Mouse (Mus musculus): ENCODE measurements around the gene 9530077C05Rik. TPM values are rescaled to one million over a fixed set of nuclear protein-coding genes. Genes with fewer than 3 reads are reported as not detected.

Gene 9530077C05Rik
- total and polyA plus RNA-seq, 2 experiments = 0.07 to 0.18 TPM

DNA sequence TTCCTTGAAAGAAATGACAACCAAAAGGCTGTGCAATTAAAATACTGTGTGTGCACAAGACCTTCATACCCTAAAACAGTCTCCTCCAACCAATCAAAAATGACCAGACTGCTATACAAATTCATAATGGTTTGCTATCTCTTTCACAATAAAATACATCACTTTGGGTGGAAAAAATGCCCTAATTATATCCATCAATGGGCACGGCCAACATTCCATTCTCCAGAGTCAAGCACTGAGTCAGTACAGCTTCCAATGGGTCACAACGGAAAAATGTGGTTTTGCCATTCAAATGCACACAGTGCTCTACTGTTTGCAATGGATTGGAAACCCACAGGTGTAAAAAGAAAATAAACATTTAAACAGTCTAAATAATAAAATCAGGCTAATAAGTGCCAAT is 25.4 kb upstream of the 9530077C05Rik start:
- Histone ChIP-seq H3K9ac (ENCODE audit: low read depth, low read length) (no peak overlapping the region), H3K27me3 (ENCODE audit: control insufficient read depth, insufficient read depth, low read length) (no peaks in the 10 kb centered on the region), H3K4me1 (ENCODE audit: control insufficient read depth, insufficient read depth, low read length) (peaks cover 3% of the 10 kb centered on the region; the same call in 1 of the 2 replicates), H3K79me2 (ENCODE audit: control insufficient read depth, insufficient read depth, low read length) (peaks cover 11% of the 10 kb centered on the region; the same call in 1 of the 2 replicates), H3K36me3 (ENCODE audit: control insufficient read depth, insufficient read depth, low read length) (no peaks in the 10 kb centered on the region), H3K4me3 (ENCODE audit: insufficient read depth, low read depth, low read length) (no peak overlapping the region), H3K27ac (replicated peaks; ENCODE audit: insufficient read depth, low read depth, low read length) (no peak overlapping the region)
- TF ChIP-seq POLR2A (IDR thresholded peaks at IDR 0.05; ENCODE audit: extremely low read depth, insufficient read depth, low read length) (no peak), CTCF (IDR thresholded peaks at IDR 0.05; ENCODE audit: low read depth, low read length) (no peak)
- 84% methylated on average over 2 of the region's 2 CpGs for WGBS
- DNase-seq (ENCODE audit: extremely low read depth, low read depth, low spot score) = no peak

DNA sequence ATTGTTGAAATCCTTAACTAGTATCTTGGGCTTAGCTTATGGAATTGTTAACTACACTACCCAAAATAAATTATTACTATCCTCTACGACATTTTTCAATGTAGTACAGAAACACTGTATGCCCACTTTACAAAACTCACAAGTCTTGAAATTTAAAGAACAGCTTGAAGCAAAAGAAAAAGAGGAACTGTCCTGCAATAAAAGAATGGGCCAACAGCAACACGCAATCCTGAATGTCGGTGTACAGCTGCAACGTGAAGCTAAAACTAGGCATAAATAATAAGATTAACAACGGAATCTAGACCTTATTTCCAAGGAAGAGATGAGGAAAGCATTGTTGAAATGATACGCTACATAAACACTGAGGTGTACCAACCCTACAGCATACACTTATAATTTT is 23.4 kb upstream of the 9530077C05Rik start:
- Histone ChIP-seq H3K36me3 (ENCODE audit: control insufficient read depth, insufficient read depth, low read length) (no peaks in the 10 kb centered on the region), H3K27me3 (ENCODE audit: control insufficient read depth, insufficient read depth, low read length) (no peaks in the 10 kb centered on the region), H3K4me3 (ENCODE audit: insufficient read depth, low read depth, low read length) (peak overlapping the region; percentile 83; the same call in 1 of the 2 replicates), H3K79me2 (ENCODE audit: control insufficient read depth, insufficient read depth, low read length) (peaks cover 9% of the 10 kb centered on the region; the same call in 1 of the 2 replicates), H3K9ac (ENCODE audit: low read depth, low read length) (no peak overlapping the region), H3K4me1 (ENCODE audit: control insufficient read depth, insufficient read depth, low read length) (peaks cover 3% of the 10 kb centered on the region; the same call in 1 of the 2 replicates), H3K27ac (replicated peaks; ENCODE audit: insufficient read depth, low read depth, low read length) (no peak overlapping the region)
- WGBS = 43% methylated on average over 6 of the region's 6 CpGs
- TF ChIP-seq CTCF (IDR thresholded peaks at IDR 0.05; ENCODE audit: low read depth, low read length) = no peak
- TF ChIP-seq POLR2A (IDR thresholded peaks at IDR 0.05; ENCODE audit: extremely low read depth, insufficient read depth, low read length) = no peak
- no peak for DNase-seq (ENCODE audit: extremely low read depth, low read depth, low spot score)

DNA sequence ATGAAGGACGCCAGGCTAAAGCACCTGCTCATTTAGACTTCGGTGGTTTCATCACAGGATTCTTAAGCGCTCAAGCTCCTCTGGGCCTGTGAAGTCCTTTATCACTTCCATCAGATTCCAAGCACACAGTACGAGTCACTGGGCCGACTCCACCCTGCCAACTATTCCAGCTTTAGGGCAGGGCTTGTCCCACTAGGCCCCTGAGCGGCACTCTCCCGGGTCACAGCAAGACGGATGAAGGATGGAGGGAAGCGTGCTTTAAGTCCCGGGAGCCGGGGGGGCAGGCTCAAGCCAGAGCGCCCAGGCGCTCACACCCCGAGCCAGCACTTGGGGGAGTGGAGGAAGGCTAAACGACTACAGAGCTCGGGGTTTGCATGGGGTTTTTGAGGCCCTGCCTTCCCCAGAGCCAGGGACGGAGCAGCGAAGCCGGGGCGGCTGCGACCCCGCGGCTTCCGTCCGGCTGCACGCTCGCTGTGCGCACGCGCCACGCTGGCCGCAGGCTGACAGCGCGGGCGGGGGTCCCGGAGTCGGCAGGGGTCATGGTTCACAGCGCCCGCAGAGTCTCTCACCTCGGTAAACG is 22.8 kb upstream of the 9530077C05Rik start:
- peak overlapping the region; percentile 83 for H3K4me3 ChIP-seq (ENCODE audit: insufficient read depth, low read depth, low read length)
- 2% methylated on average over 41 of the region's 41 CpGs for whole genome bisulfite sequencing
- H3K79me2 ChIP-seq (ENCODE audit: control insufficient read depth, insufficient read depth, low read length) = peaks cover 5% of the 10 kb centered on the region; the same call in 1 of the 2 replicates
- no peaks in the 10 kb centered on the region for H3K36me3 ChIP-seq (ENCODE audit: control insufficient read depth, insufficient read depth, low read length)
- peaks cover 3% of the 10 kb centered on the region; the same call in 1 of the 2 replicates for H3K4me1 ChIP-seq (ENCODE audit: control insufficient read depth, insufficient read depth, low read length)
- peak overlapping the region; percentile 24 for H3K9ac ChIP-seq (ENCODE audit: low read depth, low read length)
- no peaks in the 10 kb centered on the region for H3K27me3 ChIP-seq (ENCODE audit: control insufficient read depth, insufficient read depth, low read length)
- TF ChIP-seq POLR2A (IDR thresholded peaks at IDR 0.05; ENCODE audit: extremely low read depth, insufficient read depth, low read length) = no peak
- TF ChIP-seq CTCF (IDR thresholded peaks at IDR 0.05; ENCODE audit: low read depth, low read length) = no peak
- DNase-seq (ENCODE audit: extremely low read depth, low read depth, low spot score) = no peak
- no peak overlapping the region for H3K27ac ChIP-seq (replicated peaks; ENCODE audit: insufficient read depth, low read depth, low read length)

DNA sequence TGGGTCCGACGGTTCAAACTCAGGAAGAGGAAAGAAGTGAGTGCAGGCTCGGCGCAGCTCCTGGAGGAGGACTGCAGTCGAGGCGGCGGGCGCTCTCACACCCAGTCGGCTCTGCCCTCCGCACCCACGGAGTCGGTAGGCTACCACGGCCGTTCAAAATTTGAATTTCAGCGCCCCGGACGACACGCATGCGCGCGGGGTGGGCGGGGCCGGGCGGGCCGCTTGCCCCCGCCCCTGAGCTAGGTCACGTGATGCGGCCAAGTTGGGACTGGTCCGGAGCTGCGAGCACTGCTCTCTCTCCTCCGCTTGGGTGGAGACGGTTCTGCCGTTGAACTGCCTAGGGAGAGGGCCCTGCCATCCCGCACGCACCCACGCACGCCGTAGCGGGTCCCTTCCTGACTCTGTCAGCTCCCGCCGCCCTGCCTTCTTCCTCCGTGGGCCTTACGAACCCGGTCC is 22.3 kb upstream of the 9530077C05Rik start, which contains the start of gene Anln:
Gene Anln, minus strand, starts transcription at position 168 of the 456 bp plus-strand sequence.
- WGBS = under 1% methylated on average over 43 of the region's 44 CpGs
- peak; percentile 68 for DNase-seq (ENCODE audit: extremely low read depth, low read depth, low spot score)
- Histone ChIP-seq H3K27me3 (ENCODE audit: control insufficient read depth, insufficient read depth, low read length) (no peaks in the 10 kb centered on the region), H3K9ac (ENCODE audit: low read depth, low read length) (peak within 1 kb of the TSS; percentile 89), H3K79me2 (ENCODE audit: control insufficient read depth, insufficient read depth, low read length) (peaks cover 5% of the 10 kb centered on the region; the same call in 1 of the 2 replicates), H3K27ac (replicated peaks; ENCODE audit: insufficient read depth, low read depth, low read length) (peak within 1 kb of the TSS; percentile 30), H3K4me1 (ENCODE audit: control insufficient read depth, insufficient read depth, low read length) (peaks cover 3% of the 10 kb centered on the region; the same call in 1 of the 2 replicates), H3K4me3 (ENCODE audit: insufficient read depth, low read depth, low read length) (peak within 1 kb of the TSS; percentile 83), H3K36me3 (ENCODE audit: control insufficient read depth, insufficient read depth, low read length) (no peaks in the 10 kb centered on the region)
- TF ChIP-seq CTCF (IDR thresholded peaks at IDR 0.05; ENCODE audit: low read depth, low read length) (0 out of 2 replicates have a peak, but pooled peaks have one; percentile 19), POLR2A (IDR thresholded peaks at IDR 0.05; ENCODE audit: extremely low read depth, insufficient read depth, low read length) (peak; percentile 88)

DNA sequence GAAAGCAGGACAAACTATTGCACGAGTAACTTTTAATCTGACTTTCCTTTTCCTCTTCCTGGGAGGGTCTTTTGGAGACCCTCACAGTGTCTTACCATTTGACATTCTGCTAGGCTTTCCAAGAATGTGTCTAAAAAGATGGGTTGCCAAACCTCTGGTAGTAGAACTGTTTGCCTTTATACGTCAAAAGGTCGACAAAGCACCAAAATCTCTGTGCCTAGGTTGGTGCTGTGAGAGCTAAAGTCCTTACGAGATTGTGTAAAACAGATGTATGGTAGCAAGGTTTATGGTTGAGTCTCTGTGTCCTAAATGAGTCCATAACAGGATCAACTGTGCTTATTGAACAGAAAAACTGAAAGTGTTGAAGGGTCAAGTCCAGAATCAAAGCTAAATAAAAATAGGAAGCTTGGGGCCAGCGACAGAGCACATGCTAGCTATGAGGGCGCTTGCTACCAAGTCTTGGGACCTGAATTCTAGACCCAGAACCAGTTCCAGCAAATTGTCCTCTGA is 21.5 kb upstream of the 9530077C05Rik start:
- Histone ChIP-seq H3K36me3 (ENCODE audit: control insufficient read depth, insufficient read depth, low read length) (no peaks in the 10 kb centered on the region), H3K9ac (ENCODE audit: low read depth, low read length) (no peak overlapping the region), H3K27ac (replicated peaks; ENCODE audit: insufficient read depth, low read depth, low read length) (no peak overlapping the region), H3K79me2 (ENCODE audit: control insufficient read depth, insufficient read depth, low read length) (peaks cover 5% of the 10 kb centered on the region; the same call in 1 of the 2 replicates), H3K4me3 (ENCODE audit: insufficient read depth, low read depth, low read length) (no peak overlapping the region), H3K4me1 (ENCODE audit: control insufficient read depth, insufficient read depth, low read length) (peaks cover 3% of the 10 kb centered on the region; the same call in 1 of the 2 replicates), H3K27me3 (ENCODE audit: control insufficient read depth, insufficient read depth, low read length) (no peaks in the 10 kb centered on the region)
- TF ChIP-seq POLR2A (IDR thresholded peaks at IDR 0.05; ENCODE audit: extremely low read depth, insufficient read depth, low read length) (no peak), CTCF (IDR thresholded peaks at IDR 0.05; ENCODE audit: low read depth, low read length) (no peak)
- WGBS = 41% methylated on average over 6 of the region's 6 CpGs
- DNase-seq (ENCODE audit: extremely low read depth, low read depth, low spot score) = peak; percentile 14
